Mouse (Mus musculus) v-Abl transformed pro-B cells (cell line): Measurements from ENCODE around the gene Aldh1l1.

ENCODE experiments used
- in situ Hi-C, 2 experiments: fragments of 400-800 bp; cut with MboI; formaldehyde crosslinking; loops; one replicate each; pipeline ENCODE4 v1.15.1; 2025; ENCODE audit not compliant: unreplicated experiment in 2 of 2

Gene Aldh1l1

GRCm38 (mm10) chr6:90486176-90486921 lies at the start of gene Aldh1l1:
TSS of gene Aldh1l1 (plus strand) at chr6:90486427.
- in situ Hi-C loops: no loop called here

GRCm38 (mm10) chr6:90437041-90437440 lies 49.2 kb upstream of the Aldh1l1 start:
- in situ Hi-C loops: no loop called here

- in situ Hi-C loops: no loop called here
These were observed 39.3 kb upstream of the Aldh1l1 start for GRCm38 (mm10) chr6:90446883-90447282.

GRCm38 (mm10) chr6:90450179-90450578 lies 36.0 kb upstream of the Aldh1l1 start:
- in situ Hi-C loops: no loop called here

GRCm38 (mm10) chr6:90450697-90451096 lies 35.5 kb upstream of the Aldh1l1 start:
- in situ Hi-C loops: no loop called here

- in situ Hi-C loops: no loop called here
These were observed 34.7 kb upstream of the Aldh1l1 start for GRCm38 (mm10) chr6:90451512-90451911.

- in situ Hi-C loops: no loop called here
These were observed 33.6 kb upstream of the Aldh1l1 start for GRCm38 (mm10) chr6:90452603-90453002.

- in situ Hi-C loops: no loop called here
These were observed 32.5 kb upstream of the Aldh1l1 start for GRCm38 (mm10) chr6:90453751-90454150.

GRCm38 (mm10) chr6:90457421-90457820 lies 28.8 kb upstream of the Aldh1l1 start:
- in situ Hi-C loops: no loop called here

- in situ Hi-C loops: no loop called here
These were observed 25.0 kb upstream of the Aldh1l1 start for GRCm38 (mm10) chr6:90461181-90461580.

- in situ Hi-C loops: no loop called here
These were observed 24.5 kb upstream of the Aldh1l1 start for GRCm38 (mm10) chr6:90461771-90462170.

GRCm38 (mm10) chr6:90462181-90462706 lies 24.0 kb upstream of the Aldh1l1 start, which contains the start of gene Klf15:
TSS of gene Klf15 (plus strand) at chr6:90462576.
- in situ Hi-C loops: no loop called here

- in situ Hi-C loops: no loop called here
These were observed 23.4 kb upstream of the Aldh1l1 start for GRCm38 (mm10) chr6:90462841-90463227.

GRCm38 (mm10) chr6:90463228-90463862 lies 22.9 kb upstream of the Aldh1l1 start:
- in situ Hi-C loops: no loop called here

GRCm38 (mm10) chr6:90463890-90464421 lies 22.3 kb upstream of the Aldh1l1 start:
- in situ Hi-C loops: no loop called here

- in situ Hi-C loops: no loop called here
These were observed 21.1 kb upstream of the Aldh1l1 start for GRCm38 (mm10) chr6:90465028-90465640.

GRCm38 (mm10) chr6:90466079-90466478 lies 20.1 kb upstream of the Aldh1l1 start:
- in situ Hi-C loops: no loop called here

GRCm38 (mm10) chr6:90466847-90467410 lies 19.3 kb upstream of the Aldh1l1 start:
- in situ Hi-C loops: no loop called here

- in situ Hi-C loops: no loop called here
These were observed 18.0 kb upstream of the Aldh1l1 start for GRCm38 (mm10) chr6:90468216-90468615.

GRCm38 (mm10) chr6:90469041-90469440 lies 17.2 kb upstream of the Aldh1l1 start:
- in situ Hi-C loops: no loop called here

- in situ Hi-C loops: no loop called here
These were observed 16.0 kb upstream of the Aldh1l1 start for GRCm38 (mm10) chr6:90470255-90470654.
